Mouse (Mus musculus): ENCODE results near the gene Slc39a7.
"Not testable (repeated sequence)": the region's sequence is repeated elsewhere in the genome, so short reads cannot be mapped to it uniquely, and the experiment has no call there.

Gene Slc39a7

GRCm38 (mm10) chr17:33999341-34000149 is 31.9 kb downstream of the Slc39a7 start:
- no peak for DNase-seq (ENCODE audit: low read depth)

GRCm38 (mm10) chr17:33998697-33999096 is 32.8 kb downstream of the Slc39a7 start:
- not testable (repeated sequence) for DNase-seq (ENCODE audit: low read depth)

- DNase-seq (ENCODE audit: low read depth), result not testable (repeated sequence)
These were observed 34.5 kb downstream of the Slc39a7 start for GRCm38 (mm10) chr17:33997025-33997424.

- no peak for DNase-seq (ENCODE audit: low read depth)
These were observed 35.8 kb downstream of the Slc39a7 start for GRCm38 (mm10) chr17:33995651-33996050.

- DNase-seq (ENCODE audit: low read depth), result no peak
These were observed 36.5 kb downstream of the Slc39a7 start for GRCm38 (mm10) chr17:33994959-33995358.

GRCm38 (mm10) chr17:33991788-33992664 is 39.5 kb downstream of the Slc39a7 start:
- DNase-seq (ENCODE audit: low read depth), result no peak

- not testable (repeated sequence) for DNase-seq (ENCODE audit: low read depth)
These were observed 49.3 kb downstream of the Slc39a7 start for GRCm38 (mm10) chr17:33982136-33982535.

GRCm38 (mm10) chr17:33981192-33981909 is 50.1 kb downstream of the Slc39a7 start:
- peak; percentile 96 for DNase-seq (ENCODE audit: low read depth)

- no peak for DNase-seq (ENCODE audit: low read depth)
These were observed 51.1 kb downstream of the Slc39a7 start for GRCm38 (mm10) chr17:33980181-33981035.

- DNase-seq (ENCODE audit: low read depth), result no peak
These were observed 51.9 kb downstream of the Slc39a7 start for GRCm38 (mm10) chr17:33979512-33980050.

- no peak for DNase-seq (ENCODE audit: low read depth)
These were observed 52.9 kb downstream of the Slc39a7 start for GRCm38 (mm10) chr17:33978631-33979031.
